Mouse (Mus musculus) embryonic facial prominence, embryonic 11.5 days (tissue): ENCODE data around the gene Erbb3. TPM values are rescaled to one million over a fixed set of nuclear protein-coding genes. Genes with fewer than 3 reads are reported as not detected.

ENCODE experiments used
- ATAC-seq: fragments of 200-750 bp; cut with Nextera tagmentation; replicated peaks from 2 replicates; pipeline ENCODE4 v1.8.0; 2017; ENCODE audit warnings: low read depth; ENCODE audit not compliant: insufficient number of reproducible peaks, low FRiP score, low TSS enrichment
- DNase-seq: peaks from one replicate; pipeline ENCODE4 v3.0.0-alpha.2; 2015; ENCODE audit warnings: low spot score
- H3K27ac ChIP-seq: fragments of 300-500 bp; sonication (generic); replicated peaks from 2 replicates; pipeline ENCODE4 v1.5.1; 2014; ENCODE audit warnings: mild to moderate bottlenecking, low read depth, low read length, control low read depth
- H3K27me3 ChIP-seq: fragments of 300-500 bp; sonication (generic); 2 replicates; pipeline ENCODE4 v1.6.1; 2014; ENCODE audit warnings: mild to moderate bottlenecking, low read length, moderate library complexity, mixed read lengths; ENCODE audit not compliant: control insufficient read depth, insufficient read depth
- H3K36me3 ChIP-seq: fragments of 300-500 bp; sonication (generic); replicated peaks from 2 replicates; pipeline ENCODE4 v1.6.1; 2014; ENCODE audit warnings: low read depth, mild to moderate bottlenecking, low read length, moderate library complexity, mixed read lengths; ENCODE audit not compliant: control insufficient read depth, insufficient read depth
- H3K4me1 ChIP-seq: fragments of 300-500 bp; sonication (generic); 2 replicates; pipeline ENCODE4 v1.6.1; 2014; ENCODE audit warnings: low read length, mixed read lengths; ENCODE audit not compliant: control insufficient read depth, insufficient read depth
- H3K4me2 ChIP-seq: fragments of 300-500 bp; sonication (generic); 2 replicates; pipeline ENCODE4 v1.6.1; 2014; ENCODE audit warnings: low read depth, mild to moderate bottlenecking, control low read depth, low read length, moderate library complexity
- H3K4me3 ChIP-seq: fragments of 300-500 bp; sonication (generic); 2 replicates; pipeline ENCODE4 v1.5.1; 2014; ENCODE audit warnings: low read depth, low read length, control low read depth
- H3K9ac ChIP-seq: fragments of 300-500 bp; sonication (generic); replicated peaks from 2 replicates; pipeline ENCODE4 v1.6.1; 2014; ENCODE audit warnings: mild to moderate bottlenecking, control low read depth, low read length
- H3K9me3 ChIP-seq: fragments of 300-500 bp; sonication (generic); replicated peaks from 2 replicates; pipeline ENCODE4 v1.6.1; 2016; ENCODE audit warnings: mild to moderate bottlenecking, low read length, inconsistent platforms, mixed read lengths; ENCODE audit not compliant: control insufficient read depth
- WGBS: fragments of 180-500 bp; shearing (Covaris S2); extraction: QIAGEN DNeasy Blood & Tissue Kit; methylation state at CpG from one replicate; pipeline ENCODE4 v1.1.7; 2014; 5-methylcytosine and 5-hydroxymethylcytosine counted together
- polyA plus RNA-seq: library from polyadenylated mRNA; unstranded; fragments of >200 nt; fragmentation: Nextera tagmentation; extraction: Ambion mirVana; gene quantifications from 2 replicates; pipeline ENCODE4 v1.2.1, GENCODE M21; 2014

Erbb3 gene
- polyA plus RNA-seq, 1 experiment from 2014 or later, result 10.6 TPM

DNA sequence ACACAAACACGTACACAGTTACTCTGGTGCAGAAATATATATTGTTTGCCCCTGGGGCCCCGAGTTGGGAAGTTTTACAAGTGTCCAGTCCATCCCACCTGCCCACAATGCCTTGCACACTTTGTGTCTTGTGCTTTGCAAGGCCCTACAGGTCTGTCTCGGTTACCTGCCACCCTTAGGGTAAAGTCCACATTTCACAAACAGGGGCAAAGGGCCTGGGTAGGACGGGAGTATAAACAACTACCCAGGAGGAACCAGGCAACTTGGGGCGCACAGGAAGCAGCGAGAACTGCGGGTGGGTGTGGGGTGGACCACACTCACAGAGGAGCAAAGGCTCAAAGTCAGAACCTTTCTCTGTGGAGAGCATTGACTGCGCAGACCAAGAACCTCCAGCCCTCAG, 1.8 kb downstream of the Erbb3 start:
- peaks cover 23% of the 10 kb centered on the region for H3K27me3 ChIP-seq
- H3K4me1 ChIP-seq, result no peaks in the 10 kb centered on the region; the same call in 1 of the 2 replicates
- no peaks in the 10 kb centered on the region for H3K36me3 ChIP-seq
- H3K4me2 ChIP-seq, result peak overlapping the region; percentile 23; the same call in 1 of the 2 replicates
- no peak for DNase-seq
- H3K4me3 ChIP-seq, result no peak overlapping the region
- peak overlapping the region; percentile 9 for H3K9ac ChIP-seq
- H3K27ac ChIP-seq, result 0 out of 2 replicates have a peak overlapping the region, but pooled peaks have one; percentile 8
- no peaks in the 10 kb centered on the region for H3K9me3 ChIP-seq
- 30% methylated on average over 8 of the region's 8 CpGs for WGBS
- no peak for ATAC-seq

DNA sequence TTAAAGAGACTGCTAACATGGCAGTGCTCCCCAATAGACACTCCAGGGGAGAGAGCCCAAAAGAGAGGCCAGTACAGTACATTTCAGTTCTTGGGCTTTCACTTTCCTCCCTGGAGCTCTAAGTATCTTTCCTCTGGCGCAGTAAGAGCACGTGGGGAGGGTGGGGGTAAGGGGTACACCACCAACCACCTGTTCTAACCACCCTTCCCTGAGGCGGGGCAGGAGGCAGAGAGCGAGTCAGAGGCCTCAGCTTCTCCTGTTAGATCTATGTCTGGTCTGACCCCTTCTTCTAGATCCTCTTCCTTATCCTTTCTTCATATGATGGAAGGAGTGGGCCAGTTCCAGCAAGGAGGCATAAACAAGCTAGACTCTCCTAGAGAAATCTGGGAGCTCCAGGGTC, 2.3 kb downstream of the Erbb3 start:
- Histone ChIP-seq H3K36me3 (no peaks in the 10 kb centered on the region), H3K9me3 (no peaks in the 10 kb centered on the region), H3K4me3 (0 out of 2 replicates have a peak overlapping the region, but pooled peaks have one; percentile 3), H3K27ac (no peak overlapping the region), H3K9ac (peak overlapping the region; percentile 3; the same call in 1 of the 2 replicates), H3K27me3 (peaks cover 23% of the 10 kb centered on the region), H3K4me1 (no peaks in the 10 kb centered on the region; the same call in 1 of the 2 replicates), H3K4me2 (no peak overlapping the region; the same call in 1 of the 2 replicates)
- DNase-seq (no peak), ATAC-seq (no peak)
- 25% methylated on average over 4 of the region's 4 CpGs for WGBS

DNA sequence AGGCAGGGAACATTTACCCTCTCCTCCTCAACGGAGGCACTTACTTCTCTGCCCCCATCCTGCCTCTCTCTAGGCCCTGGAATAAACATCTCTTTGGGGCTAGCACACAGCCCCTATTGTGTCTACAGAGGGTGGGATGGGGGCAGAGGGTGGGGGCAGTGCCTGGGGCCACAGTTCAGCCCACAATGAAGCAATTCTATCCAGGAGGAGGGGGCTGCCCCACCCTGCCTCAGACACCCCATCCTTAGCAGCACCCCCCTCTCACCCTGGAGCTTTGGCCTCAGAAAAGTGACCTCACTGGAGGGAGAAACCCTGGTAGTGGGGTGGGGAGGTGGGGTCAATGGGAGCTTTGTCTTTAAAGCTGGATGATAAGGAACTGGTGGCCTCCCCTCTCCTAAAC, 2.9 kb downstream of the Erbb3 start:
- DNase-seq (no peak), ATAC-seq (no peak)
- WGBS, result 0% methylated on average over 1 of the region's 1 CpGs
- Histone ChIP-seq H3K4me2 (no peak overlapping the region), H3K4me1 (no peaks in the 10 kb centered on the region; the same call in 1 of the 2 replicates), H3K9ac (no peak overlapping the region), H3K9me3 (no peaks in the 10 kb centered on the region), H3K4me3 (no peak overlapping the region), H3K27ac (no peak overlapping the region), H3K27me3 (peaks cover 23% of the 10 kb centered on the region), H3K36me3 (no peaks in the 10 kb centered on the region)

- ATAC-seq (no peak), DNase-seq (peak; percentile 70)
- peaks cover 21% of the 10 kb centered on the region for H3K27me3 ChIP-seq
- H3K4me2 ChIP-seq, result no peak overlapping the region
- no peak overlapping the region for H3K27ac ChIP-seq
- no peak overlapping the region for H3K9ac ChIP-seq
- no peaks in the 10 kb centered on the region for H3K36me3 ChIP-seq
- no peaks in the 10 kb centered on the region; the same call in 1 of the 2 replicates for H3K4me1 ChIP-seq
- H3K9me3 ChIP-seq, result no peaks in the 10 kb centered on the region
- H3K4me3 ChIP-seq, result no peak overlapping the region
- WGBS, result 19% methylated on average over 4 of the region's 4 CpGs
Measured at GRCm38 (mm10) chr10:128584386-128584785, 5.1 kb downstream of the Erbb3 start.

- H3K27me3 ChIP-seq, result peaks cover 14% of the 10 kb centered on the region
- H3K27ac ChIP-seq, result no peak overlapping the region
- DNase-seq, result no peak
- ATAC-seq, result 0 out of 2 replicates have a peak, but pooled peaks have one; percentile 6
- H3K9me3 ChIP-seq, result no peaks in the 10 kb centered on the region
- no peaks in the 10 kb centered on the region for H3K36me3 ChIP-seq
- WGBS, result 41% methylated on average over 7 of the region's 7 CpGs
- no peak overlapping the region for H3K4me3 ChIP-seq
- H3K9ac ChIP-seq, result no peak overlapping the region; the same call in 1 of the 2 replicates
- no peak overlapping the region for H3K4me2 ChIP-seq
- no peaks in the 10 kb centered on the region; the same call in 1 of the 2 replicates for H3K4me1 ChIP-seq
Measured at GRCm38 (mm10) chr10:128583644-128584043, 5.8 kb downstream of the Erbb3 start.

DNA sequence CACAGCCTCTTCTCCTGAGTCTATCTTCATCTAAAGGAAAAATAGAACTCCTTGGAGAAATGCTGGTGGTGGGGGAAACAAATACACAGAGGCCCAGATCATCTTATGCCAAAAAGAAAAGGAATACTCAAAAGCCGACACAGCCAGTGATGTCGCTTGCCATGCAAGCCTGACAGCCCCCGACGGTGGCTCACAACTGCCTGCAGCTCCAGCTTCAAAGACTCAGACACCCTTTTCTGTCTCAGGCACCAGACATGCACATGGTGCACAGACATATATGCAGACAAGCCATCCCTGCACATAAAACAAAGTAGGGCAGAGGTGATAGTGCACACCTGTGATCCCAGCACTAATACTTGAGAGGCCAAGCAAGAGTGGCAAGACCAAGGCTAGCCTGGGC, 9.7 kb downstream of the Erbb3 start:
- Histone ChIP-seq H3K9me3 (no peaks in the 10 kb centered on the region), H3K36me3 (no peaks in the 10 kb centered on the region), H3K4me3 (no peak overlapping the region), H3K9ac (no peak overlapping the region), H3K27me3 (no peaks in the 10 kb centered on the region), H3K27ac (no peak overlapping the region), H3K4me2 (no peak overlapping the region), H3K4me1 (no peaks in the 10 kb centered on the region; the same call in 1 of the 2 replicates)
- DNase-seq, result no peak
- 81% methylated on average over 4 of the region's 4 CpGs for WGBS
- ATAC-seq, result no peak

GRCm38 (mm10) chr10:128579298-128579697, 10.2 kb downstream of the Erbb3 start:
- no peak for ATAC-seq
- no peak for DNase-seq
- Histone ChIP-seq H3K4me1 (no peaks in the 10 kb centered on the region; the same call in 1 of the 2 replicates), H3K27me3 (no peaks in the 10 kb centered on the region), H3K9me3 (no peaks in the 10 kb centered on the region), H3K36me3 (no peaks in the 10 kb centered on the region), H3K4me2 (no peak overlapping the region), H3K27ac (no peak overlapping the region), H3K9ac (no peak overlapping the region), H3K4me3 (no peak overlapping the region)
- WGBS, result 79% methylated on average over 3 of the region's 3 CpGs

DNA sequence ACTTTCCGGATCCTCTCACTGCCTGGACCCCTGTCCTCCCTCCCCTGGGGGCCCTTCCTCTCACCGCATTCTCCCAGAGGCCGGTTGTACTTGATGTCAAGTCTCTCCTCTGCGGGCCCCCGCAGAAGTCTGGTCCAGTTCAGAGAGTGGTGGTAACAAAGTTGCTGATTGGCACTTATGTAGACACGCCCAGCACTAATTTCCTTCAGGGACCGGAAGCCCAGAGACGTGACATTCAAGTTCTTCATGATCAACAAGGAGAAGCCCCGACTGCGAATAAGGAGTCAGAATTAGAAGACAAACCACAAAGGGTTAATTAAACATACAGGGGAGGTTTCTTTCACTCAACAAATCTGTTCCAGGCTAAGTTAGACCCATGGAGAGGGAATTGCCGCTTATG, 11.1 kb downstream of the Erbb3 start:
- Histone ChIP-seq H3K36me3 (no peaks in the 10 kb centered on the region), H3K9me3 (no peaks in the 10 kb centered on the region), H3K4me3 (no peak overlapping the region), H3K9ac (no peak overlapping the region), H3K4me2 (no peak overlapping the region), H3K4me1 (no peaks in the 10 kb centered on the region), H3K27me3 (no peaks in the 10 kb centered on the region), H3K27ac (no peak overlapping the region)
- DNase-seq (no peak), ATAC-seq (no peak)
- 73% methylated on average over 11 of the region's 11 CpGs for WGBS
